Mouse (Mus musculus) G1E (cell line): ENCODE results near the gene Rap1gap. TPM values are rescaled to one million over a fixed set of nuclear protein-coding genes. Genes with fewer than 3 reads are reported as not detected.

ENCODE experiments used
- ATAC-seq: 2 replicates; pipeline ENCODE4 v1.8.0; 2016; ENCODE audit warnings: mild to moderate bottlenecking; ENCODE audit not compliant: insufficient number of reproducible peaks, poor library complexity, low FRiP score, severe bottlenecking; ENCODE audit errors: extremely low read depth
- DNase-seq: peaks from one replicate; pipeline ENCODE4 v3.0.0; 2012; ENCODE audit warnings: low spot score
- H3K27me3 ChIP-seq: 2 replicates; pipeline ENCODE4 v1.6.1; 2012; ENCODE audit warnings: mild to moderate bottlenecking, low read length, inconsistent platforms; ENCODE audit not compliant: insufficient read depth
- H3K36me3 ChIP-seq: replicated peaks from 2 replicates; pipeline ENCODE3; 2012; ENCODE audit warnings: mild to moderate bottlenecking, inconsistent platforms
- H3K4me1 ChIP-seq: 2 replicates; pipeline ENCODE4 v1.6.1; 2012; ENCODE audit warnings: low read depth, low read length, inconsistent platforms, mixed read lengths; ENCODE audit not compliant: insufficient read depth
- H3K4me3 ChIP-seq: 2 replicates; pipeline ENCODE4 v1.5.1; 2012; ENCODE audit warnings: low read depth, mild to moderate bottlenecking, inconsistent platforms, low read length, moderate library complexity, mixed read lengths
- H3K9me3 ChIP-seq: replicated peaks from 2 replicates; pipeline ENCODE4 v1.6.1; 2012; ENCODE audit warnings: inconsistent platforms
- CTCF ChIP-seq: IDR thresholded peaks from 2 replicates; pipeline ENCODE4 v1.5.1; 2012; ENCODE audit warnings: low read depth, low read length, inconsistent platforms, mixed read lengths
- GATA1 ChIP-seq: IDR thresholded peaks from 2 replicates; pipeline ENCODE4 v1.6.1; 2012; ENCODE audit warnings: borderline replicate concordance, low read length, inconsistent platforms, mixed read lengths
- GATA2 ChIP-seq: IDR thresholded peaks from 2 replicates; pipeline ENCODE4 v1.6.1; 2012; ENCODE audit warnings: low read depth, low read length, inconsistent platforms, borderline replicate concordance
- POLR2AphosphoS5 ChIP-seq: IDR thresholded peaks from 2 replicates; pipeline ENCODE4 v1.6.1; 2012; ENCODE audit warnings: low read depth, low read length, inconsistent platforms; ENCODE audit not compliant: insufficient replicate concordance
- TAL1 ChIP-seq: conservative IDR thresholded peaks from 2 replicates; pipeline ENCODE4 v1.6.1; 2012; ENCODE audit warnings: low read depth, low read length, inconsistent platforms, mixed read lengths
- polyA plus RNA-seq: library from polyadenylated mRNA; stranded (reverse); fragments of >175 nt; gene quantifications from 2 replicates; pipeline ENCODE4 v1.2.3, GENCODE M21; 2012
- total RNA-seq, 2 experiments: library from RNA; stranded (forward) in 1 of 2; stranded (reverse) in 1 of 2; fragments of 200-1000 nt in 1 of 2; fragments of >200 nt in 1 of 2; fragmentation: Nextera tagmentation in 1 of 2; gene quantifications; 2 replicates each; pipeline ENCODE4 v1.2.3; 2014 to 2017

The Rap1gap gene
- total and polyA plus RNA-seq, 3 experiments: not detected

- ATAC-seq: no peak
- Histone ChIP-seq H3K27me3 (peaks cover 11% of the 10 kb centered on the region; the same call in 1 of the 2 replicates), H3K9me3 (no peaks in the 10 kb centered on the region), H3K4me1 (no peaks in the 10 kb centered on the region), H3K4me3 (no peak overlapping the region), H3K36me3 (no peaks in the 10 kb centered on the region)
- TF ChIP-seq GATA1 (no peak), CTCF (no peak), TAL1 (no peak), GATA2 (no peak), POLR2AphosphoS5 (no peak)
- DNase-seq: no peak
These were observed 106.5 kb downstream of the Rap1gap start for GRCm38 (mm10) chr4:137770901-137771612.

- Histone ChIP-seq H3K9me3 (no peaks in the 10 kb centered on the region), H3K4me3 (no peak overlapping the region), H3K27me3 (peaks cover 11% of the 10 kb centered on the region; the same call in 1 of the 2 replicates), H3K4me1 (no peaks in the 10 kb centered on the region), H3K36me3 (no peaks in the 10 kb centered on the region)
- DNase-seq: no peak
- TF ChIP-seq GATA1 (no peak), TAL1 (no peak), POLR2AphosphoS5 (no peak), CTCF (no peak), GATA2 (no peak)
- no peak for ATAC-seq
These were observed 107.2 kb downstream of the Rap1gap start for GRCm38 (mm10) chr4:137771749-137772148.

GRCm38 (mm10) chr4:137772438-137773056 lies 108.0 kb downstream of the Rap1gap start:
- H3K36me3 ChIP-seq: no peaks in the 10 kb centered on the region
- ATAC-seq: no peak
- no peak overlapping the region for H3K4me3 ChIP-seq
- H3K27me3 ChIP-seq: peaks cover 11% of the 10 kb centered on the region; the same call in 1 of the 2 replicates
- H3K9me3 ChIP-seq: no peaks in the 10 kb centered on the region
- DNase-seq: no peak
- H3K4me1 ChIP-seq: no peaks in the 10 kb centered on the region
- TF ChIP-seq TAL1 (no peak), CTCF (no peak), GATA1 (no peak), GATA2 (no peak), POLR2AphosphoS5 (no peak)

- TF ChIP-seq CTCF: no peak
- no peak for TF ChIP-seq GATA1
- no peak for TF ChIP-seq GATA2
- TF ChIP-seq TAL1: no peak
- TF ChIP-seq POLR2AphosphoS5: no peak
- ATAC-seq (no peak), DNase-seq (no peak)
- no peak overlapping the region for H3K4me3 ChIP-seq
- H3K27me3 ChIP-seq: peaks cover 11% of the 10 kb centered on the region; the same call in 1 of the 2 replicates
- no peaks in the 10 kb centered on the region for H3K9me3 ChIP-seq
- H3K36me3 ChIP-seq: no peaks in the 10 kb centered on the region
- no peaks in the 10 kb centered on the region for H3K4me1 ChIP-seq
These were observed 108.9 kb downstream of the Rap1gap start for GRCm38 (mm10) chr4:137773369-137773899.

GRCm38 (mm10) chr4:137774013-137774412 lies 109.5 kb downstream of the Rap1gap start:
- TF ChIP-seq TAL1 (no peak), POLR2AphosphoS5 (no peak), CTCF (no peak), GATA1 (no peak), GATA2 (no peak)
- Histone ChIP-seq H3K4me1 (no peaks in the 10 kb centered on the region), H3K27me3 (peaks cover 11% of the 10 kb centered on the region; the same call in 1 of the 2 replicates), H3K36me3 (no peaks in the 10 kb centered on the region), H3K9me3 (no peaks in the 10 kb centered on the region), H3K4me3 (no peak overlapping the region)
- ATAC-seq (no peak), DNase-seq (no peak)

GRCm38 (mm10) chr4:137774505-137774904 lies 110.0 kb downstream of the Rap1gap start:
- H3K27me3 ChIP-seq: peaks cover 9% of the 10 kb centered on the region; the same call in 1 of the 2 replicates
- no peak for DNase-seq
- H3K4me3 ChIP-seq: no peak overlapping the region
- H3K9me3 ChIP-seq: no peaks in the 10 kb centered on the region
- no peaks in the 10 kb centered on the region for H3K36me3 ChIP-seq
- TF ChIP-seq GATA2 (no peak), POLR2AphosphoS5 (no peak), TAL1 (no peak), GATA1 (no peak), CTCF (no peak)
- no peaks in the 10 kb centered on the region for H3K4me1 ChIP-seq
- no peak for ATAC-seq
